Mouse (Mus musculus): Measurements from ENCODE around the gene Abhd14a.
A peak's percentile ranks its signal among the peaks of the same experiment; 100 is the strongest.

Abhd14a gene

DNA sequence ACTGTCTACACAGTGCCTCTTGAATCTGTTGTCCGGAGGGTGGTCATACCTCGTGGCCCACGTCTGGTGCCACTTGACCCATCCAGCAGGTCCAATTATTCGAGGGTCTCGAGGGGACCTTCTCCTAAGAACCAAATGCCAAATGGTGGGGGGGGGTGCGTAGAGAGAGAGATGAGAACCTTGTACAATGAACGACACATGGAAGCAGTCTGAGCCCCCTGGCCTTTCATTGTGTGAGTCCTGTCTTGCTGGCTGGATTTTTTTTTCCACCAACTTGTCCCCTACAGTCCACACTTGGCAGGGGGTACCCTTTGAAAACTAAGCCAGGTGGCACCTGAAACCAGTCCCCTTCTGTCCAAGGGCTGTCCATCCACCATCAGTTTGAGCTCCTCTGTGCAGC lies 20.3 kb upstream of the Abhd14a start:
- no peak for DNase-seq

DNA sequence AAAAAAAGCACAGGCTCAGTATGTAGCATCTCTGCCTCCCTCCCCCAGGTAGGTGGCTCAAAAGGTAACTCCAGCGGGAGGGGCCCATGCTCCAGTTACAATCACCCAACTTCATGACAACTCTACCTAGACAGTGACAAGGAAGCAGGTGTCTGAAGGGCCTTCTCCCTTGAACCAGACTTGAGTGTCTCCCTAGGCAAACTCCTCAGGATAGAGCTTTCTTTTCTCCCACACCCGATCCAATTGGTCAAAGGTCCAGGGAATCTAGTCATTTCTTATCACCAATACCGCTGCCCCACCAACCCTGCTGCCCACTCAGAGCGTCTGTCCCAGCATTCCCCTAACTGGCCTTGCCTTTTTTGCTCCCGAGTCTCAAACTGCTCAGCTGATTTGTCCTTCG lies 19.2 kb upstream of the Abhd14a start:
- no peak for DNase-seq

DNA sequence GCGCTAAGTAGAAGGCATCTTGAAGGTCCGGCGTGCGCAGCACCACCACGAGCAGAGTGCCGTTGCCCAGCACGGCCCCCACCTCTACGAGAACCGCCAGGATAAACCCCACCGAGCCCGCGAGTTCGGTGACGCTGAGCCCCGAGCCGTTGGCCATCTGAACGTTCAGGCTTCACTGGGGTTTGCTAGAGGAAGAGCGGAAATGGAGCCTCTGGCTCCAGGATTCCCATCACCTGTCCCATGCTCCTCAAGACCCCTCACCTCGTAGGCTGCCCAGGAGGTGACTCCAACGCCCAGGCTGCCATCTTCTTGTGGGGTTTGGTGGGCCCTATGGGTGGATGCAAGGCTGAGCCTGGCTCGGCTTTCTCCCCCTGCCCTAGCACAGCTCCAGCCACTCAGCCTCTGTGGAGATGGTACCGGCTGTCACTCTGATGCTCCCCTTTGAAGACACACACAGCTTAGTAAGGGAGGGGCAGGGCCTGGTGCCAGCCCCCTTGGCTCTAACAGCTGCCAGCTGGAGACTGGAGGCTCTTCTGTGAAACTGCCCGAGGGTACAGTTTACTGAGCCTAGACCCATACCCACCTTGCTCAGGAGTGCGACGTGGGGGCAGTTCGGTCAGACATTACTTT lies 18.2 kb upstream of the Abhd14a start, which contains the start of gene Gpr62:
Gene Gpr62 (minus strand): TSS at position 368 of the 630 bp plus-strand sequence.
- no peak for DNase-seq

DNA sequence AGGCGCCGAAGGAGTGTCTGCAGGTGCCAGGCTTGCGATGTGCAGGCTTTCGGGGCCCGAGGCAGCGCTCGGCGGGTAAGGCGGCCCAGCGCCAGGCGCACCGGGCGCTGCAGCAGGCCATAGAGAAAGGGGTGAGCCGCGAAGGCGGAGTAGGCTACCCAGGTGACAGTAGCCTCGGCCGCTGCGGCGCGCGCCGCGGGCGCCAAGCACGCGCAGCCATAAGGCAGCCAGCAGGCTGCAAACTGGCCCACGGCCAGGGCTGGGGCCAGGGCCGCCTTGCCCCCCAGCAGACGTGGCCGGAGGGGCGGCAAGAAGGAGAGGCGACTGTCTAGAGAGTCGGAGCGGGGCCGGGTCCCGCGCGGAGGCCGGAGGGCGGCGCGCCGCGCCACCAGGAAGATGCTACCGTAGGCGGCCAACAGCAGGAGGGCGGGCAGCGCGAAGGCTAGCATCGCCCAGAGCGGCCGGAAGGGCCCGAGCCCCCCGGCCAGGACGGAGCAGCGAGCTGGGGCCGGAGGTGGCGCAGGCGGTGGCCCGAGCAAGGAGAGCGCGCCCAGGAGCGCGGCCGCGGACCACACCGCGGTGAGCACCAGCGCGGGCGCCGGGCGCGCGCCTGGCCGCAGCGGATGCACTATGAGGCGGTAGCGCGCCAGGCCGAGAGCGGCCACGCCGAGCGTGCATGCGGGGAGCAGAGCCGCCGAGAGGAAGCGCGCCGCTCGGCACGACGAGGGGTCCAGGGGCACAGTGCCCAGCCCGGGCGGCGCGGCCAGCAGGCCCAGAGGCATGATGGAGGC lies 17.5 kb upstream of the Abhd14a start:
- peak in 1 of 2 experiments; percentile 75 for DNase-seq

- DNase-seq, result no peak
These were observed 15.9 kb upstream of the Abhd14a start for GRCm38 (mm10) chr9:106463122-106464063.

- no peak for DNase-seq
These were observed 14.9 kb upstream of the Abhd14a start for GRCm38 (mm10) chr9:106462430-106462800.

GRCm38 (mm10) chr9:106461641-106462429 lies 14.4 kb upstream of the Abhd14a start:
- no peak for DNase-seq

DNA sequence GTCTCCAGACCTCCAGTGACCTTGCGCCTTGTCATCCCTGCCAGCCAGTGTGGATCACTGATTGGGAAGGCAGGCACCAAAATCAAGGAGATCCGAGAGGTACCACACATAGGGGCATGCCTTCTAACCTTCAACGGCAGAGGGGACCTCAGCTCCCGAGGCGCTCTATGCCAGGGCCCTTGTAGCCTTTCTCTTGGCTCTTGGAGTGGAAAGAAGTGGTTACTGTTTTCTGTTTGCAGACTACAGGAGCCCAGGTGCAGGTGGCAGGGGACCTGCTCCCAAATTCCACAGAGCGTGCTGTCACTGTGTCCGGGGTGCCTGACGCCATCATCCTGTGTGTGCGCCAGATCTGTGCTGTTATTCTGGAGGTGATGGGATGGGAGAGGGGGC lies 13.5 kb upstream of the Abhd14a start:
- DNase-seq, result no peak

- no peak for DNase-seq
These were observed 13.0 kb upstream of the Abhd14a start for GRCm38 (mm10) chr9:106460401-106461025.

DNA sequence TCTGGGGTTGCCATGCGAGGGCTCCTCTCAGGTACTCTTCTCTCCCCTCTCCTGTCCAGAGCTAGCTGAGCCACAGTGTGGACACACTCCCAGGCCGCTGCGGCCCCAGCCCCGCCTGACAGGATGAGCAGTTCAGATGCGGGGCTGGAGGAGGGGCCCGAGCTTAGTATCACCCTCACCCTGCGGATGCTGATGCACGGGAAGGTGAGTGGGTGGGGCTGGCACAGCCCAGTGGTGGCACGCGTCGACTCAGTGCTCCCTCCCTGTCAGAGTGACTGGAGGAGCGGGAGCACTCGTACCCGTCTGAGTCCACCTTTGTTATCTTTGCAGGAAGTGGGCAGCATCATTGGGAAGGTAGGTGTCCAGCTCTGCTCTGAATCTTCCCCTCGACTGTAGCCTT lies 12.5 kb upstream of the Abhd14a start:
- DNase-seq, result no peak

DNA sequence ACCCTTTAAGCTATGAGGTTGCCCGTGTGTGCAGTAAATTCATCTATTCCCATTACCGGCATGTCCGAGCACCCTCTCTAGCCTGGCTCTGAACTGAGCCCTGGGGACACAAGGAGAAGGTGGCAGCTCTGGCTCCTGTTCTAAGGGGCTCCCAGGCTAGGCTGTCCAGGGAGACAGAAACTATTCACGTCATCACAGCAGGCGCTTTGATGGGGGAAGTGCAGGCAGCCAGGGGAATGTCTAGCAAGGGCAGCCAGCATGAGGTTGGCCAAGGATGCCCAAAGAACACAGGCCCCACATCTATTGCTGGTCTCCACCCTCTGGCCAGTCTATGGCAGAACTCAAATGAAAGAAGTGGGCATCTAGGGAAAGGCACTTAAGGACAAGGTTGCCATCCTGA lies 10.4 kb upstream of the Abhd14a start:
- no peak for DNase-seq

DNA sequence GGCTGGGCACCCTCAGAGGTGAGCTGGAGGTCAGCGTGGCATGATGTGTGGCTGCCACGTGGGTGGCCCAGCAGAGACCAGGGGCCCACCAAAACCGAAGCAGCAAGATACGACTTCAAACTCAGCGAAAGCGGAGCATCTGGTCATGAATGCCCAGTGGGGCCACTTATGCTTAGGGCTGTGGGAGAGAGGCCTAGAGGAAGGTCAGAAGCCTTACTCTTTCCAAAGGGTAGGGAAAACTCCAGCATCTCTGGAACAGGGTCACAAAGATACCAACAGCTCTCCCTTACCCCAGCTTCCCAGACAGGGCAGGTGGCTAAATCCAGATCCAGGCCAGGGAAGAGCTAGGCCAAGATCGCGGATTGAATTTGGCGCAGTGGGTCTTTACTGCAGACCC lies 9.7 kb upstream of the Abhd14a start:
- no peak for DNase-seq

- DNase-seq, result peak in 1 of 2 experiments; percentile 1
These were observed 9.1 kb upstream of the Abhd14a start for GRCm38 (mm10) chr9:106456325-106457162.

DNA sequence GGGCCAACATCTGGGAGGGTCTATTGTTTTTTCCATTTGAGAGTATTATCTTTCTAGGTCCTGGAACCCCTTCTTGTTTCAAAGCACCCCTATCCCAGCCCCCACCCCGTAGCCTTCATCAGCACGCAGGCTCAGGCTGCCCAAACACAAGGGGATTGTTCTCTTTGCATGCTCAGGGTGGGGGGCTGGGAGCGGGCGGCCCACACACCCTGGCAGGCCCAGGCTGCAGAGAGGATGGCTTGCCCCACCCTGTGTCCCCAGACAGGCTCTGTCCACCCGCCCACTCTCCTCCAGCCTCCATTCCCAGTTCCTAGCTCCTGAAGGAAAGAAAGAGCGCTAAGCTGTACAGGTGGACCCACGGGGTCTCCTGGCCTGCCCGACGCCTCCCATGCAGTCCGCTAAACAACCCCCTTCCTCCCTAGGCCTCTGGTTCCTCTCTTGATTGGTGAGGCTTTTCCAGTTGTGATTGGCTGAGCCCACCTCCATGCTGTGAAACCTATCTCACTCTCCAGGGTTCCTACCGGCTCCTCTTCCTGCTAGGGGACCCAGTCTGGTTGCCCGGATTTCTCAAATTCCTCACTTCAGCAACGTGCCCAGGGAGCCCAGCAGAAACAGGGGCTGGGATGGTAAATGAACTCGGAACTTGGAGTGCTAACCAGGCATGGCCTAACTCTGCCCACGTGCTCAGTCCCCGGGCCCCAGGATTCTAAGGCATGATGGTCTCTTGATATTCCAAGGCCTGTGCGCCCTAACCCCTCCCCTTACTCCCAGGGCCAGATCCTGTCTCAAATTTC lies 7.6 kb upstream of the Abhd14a start:
- DNase-seq, result no peak

- DNase-seq, result peak in 1 of 2 experiments; percentile 16
These were observed 6.7 kb upstream of the Abhd14a start for GRCm38 (mm10) chr9:106454071-106454761.

DNA sequence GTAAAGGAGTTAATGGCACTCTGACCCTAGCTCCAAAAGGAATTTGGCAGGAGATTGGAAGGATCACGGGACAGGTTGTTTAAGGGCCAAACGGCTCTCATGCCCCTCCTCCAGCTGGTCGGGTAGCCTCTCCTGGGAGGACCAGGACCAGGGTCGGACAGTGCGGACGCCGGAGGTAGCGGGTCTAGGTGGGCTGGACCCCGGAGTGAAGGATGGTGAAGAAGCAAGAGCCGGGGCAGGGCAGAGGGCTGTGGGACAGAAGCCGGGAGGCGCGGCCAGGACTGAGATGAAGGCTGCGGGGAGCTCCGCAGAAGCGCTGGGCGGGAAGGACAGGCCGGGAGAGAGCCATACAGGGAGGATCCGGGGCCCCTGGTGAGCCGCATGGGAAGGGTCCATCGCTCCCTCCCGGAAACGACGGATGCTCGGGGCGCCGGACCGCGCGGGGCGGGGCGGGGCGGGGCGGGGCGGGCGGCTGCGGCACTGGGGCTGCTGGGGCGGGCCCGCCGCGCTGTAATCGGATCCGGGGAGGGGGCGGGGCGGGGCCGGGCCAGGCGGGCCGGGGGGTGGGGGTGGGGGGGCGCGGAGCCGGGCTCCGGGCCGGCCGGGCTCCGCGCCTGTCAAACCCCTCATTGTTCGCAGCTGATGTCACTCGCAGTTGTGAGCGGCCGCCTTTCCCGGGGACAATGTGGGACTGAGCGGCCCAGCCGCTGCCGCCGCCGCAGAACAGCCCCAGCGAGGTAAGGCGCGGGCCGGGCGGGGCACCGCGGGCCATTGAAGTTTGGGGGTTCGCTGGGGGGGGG lies 6.0 kb upstream of the Abhd14a start, which contains the start of gene Pcbp4:
Gene Pcbp4 (plus strand): TSS at position 21 of the 800 bp plus-strand sequence.
- DNase-seq, result peak; percentile 84 to 90

- DNase-seq, result peak; percentile 85 to 91
These were observed 5.3 kb upstream of the Abhd14a start for GRCm38 (mm10) chr9:106452821-106453220.

DNA sequence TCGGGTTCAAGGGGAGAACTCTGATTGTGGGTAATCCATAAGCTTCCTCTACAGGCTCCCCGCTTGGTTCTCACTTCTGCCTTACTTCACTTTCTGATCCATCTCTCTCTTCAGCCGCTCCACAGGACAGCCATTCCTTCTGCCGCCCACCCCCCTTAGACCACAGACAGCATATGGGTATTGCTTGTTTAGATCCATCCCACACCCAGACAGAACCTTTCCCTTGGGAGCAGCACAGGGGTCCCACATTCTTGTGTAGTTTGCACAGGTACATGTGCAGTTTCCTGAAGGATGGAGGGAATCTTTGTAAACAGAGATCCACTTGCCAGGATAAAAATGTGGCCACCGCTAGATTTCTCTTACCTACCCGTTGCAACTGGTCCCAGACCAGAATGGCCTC lies 4.9 kb upstream of the Abhd14a start:
- peak in 1 of 2 experiments; percentile 4 for DNase-seq

Measured in kidney, postnatal 36 days (tissue).